Mouse (Mus musculus) right cerebral cortex, postnatal 36 days (tissue): ENCODE measurements around the gene Hspb11.

ENCODE experiments used
- DNase-seq, 2 experiments: peaks; one replicate each; pipeline ENCODE4 v3.0.0; 2022; ENCODE audit warnings: low spot score in 2 of 2, mixed read lengths in 1 of 2

The Hspb11 gene

DNA sequence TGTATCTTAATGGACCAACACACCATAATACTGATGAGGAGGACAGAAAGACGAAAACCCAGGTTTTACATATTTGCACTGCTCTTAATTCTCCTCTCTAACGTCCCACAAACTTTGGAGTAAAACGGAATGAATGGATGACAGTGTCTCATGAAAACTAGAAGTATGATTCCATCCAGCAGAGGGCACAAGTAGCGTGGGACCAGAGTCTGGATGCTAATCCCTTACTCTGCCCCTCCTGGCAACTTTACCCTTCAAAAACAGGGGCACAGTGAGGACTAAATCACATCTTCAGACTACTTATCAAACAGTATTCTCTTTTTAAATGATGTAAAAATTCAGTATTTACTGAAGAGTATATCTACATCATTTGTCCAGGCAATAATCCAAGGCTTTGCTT, 2.9 kb upstream of the Hspb11 start:
- DNase-seq, result no peak

DNA sequence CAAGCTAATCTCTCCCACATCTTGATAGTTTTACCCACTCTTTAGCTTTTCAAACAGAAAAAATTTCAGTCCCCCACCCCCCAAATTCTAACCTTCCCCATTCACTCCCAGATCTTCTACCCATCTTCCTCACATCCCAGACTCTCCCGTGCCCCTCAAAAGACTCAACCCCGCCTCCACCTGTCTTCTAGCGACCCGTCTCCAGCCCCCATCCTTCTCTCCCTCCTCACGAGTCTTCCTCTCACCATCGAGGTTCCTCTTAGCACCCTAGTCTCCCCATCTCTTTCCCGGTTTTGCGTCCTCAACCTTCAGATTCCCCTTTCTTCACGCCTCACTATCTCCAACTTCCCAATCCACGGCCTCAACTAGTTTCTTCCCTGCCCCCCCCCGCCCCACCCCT, 871 bp upstream of the Hspb11 start:
- no peak for DNase-seq

DNA sequence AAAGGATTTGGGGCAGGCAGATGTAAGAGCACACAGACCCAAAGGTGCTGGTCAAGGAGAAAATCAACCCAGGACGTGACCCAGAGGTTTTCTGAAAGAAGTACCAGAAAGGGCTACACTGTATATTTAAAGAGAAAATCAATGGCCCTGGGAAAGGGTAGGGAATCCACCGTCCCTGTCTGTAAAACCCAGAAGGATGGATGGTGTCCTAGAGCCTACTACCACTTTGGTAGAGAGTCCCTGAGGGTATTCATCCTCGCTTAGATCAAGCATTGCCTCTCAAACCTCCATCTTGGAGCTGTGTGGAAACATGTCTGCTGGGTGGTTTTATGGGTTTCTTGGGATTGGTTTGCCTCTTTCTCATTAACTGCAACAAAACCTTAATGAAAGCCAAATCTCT, 1.0 kb downstream of the Hspb11 start:
- DNase-seq, result no peak

DNA sequence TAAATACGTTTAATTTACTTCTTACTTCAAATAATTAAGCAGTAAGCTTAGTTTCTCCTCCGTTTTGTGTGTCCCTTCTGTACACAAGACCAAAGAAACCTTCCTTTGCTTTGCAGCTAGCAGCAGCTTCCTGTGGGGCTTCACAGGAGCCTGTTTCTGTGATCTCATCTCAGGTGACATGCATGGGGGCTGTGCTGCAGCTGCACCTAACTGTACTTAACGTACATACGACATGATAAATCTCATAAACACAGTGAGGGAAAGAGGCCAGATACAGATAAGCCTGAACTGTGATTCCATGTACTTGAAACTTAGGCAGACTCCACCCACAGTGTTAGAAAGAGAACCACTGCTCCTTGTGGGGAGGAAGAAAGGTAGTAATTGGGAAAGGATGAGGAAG, 6.6 kb downstream of the Hspb11 start:
- DNase-seq, result no peak

DNA sequence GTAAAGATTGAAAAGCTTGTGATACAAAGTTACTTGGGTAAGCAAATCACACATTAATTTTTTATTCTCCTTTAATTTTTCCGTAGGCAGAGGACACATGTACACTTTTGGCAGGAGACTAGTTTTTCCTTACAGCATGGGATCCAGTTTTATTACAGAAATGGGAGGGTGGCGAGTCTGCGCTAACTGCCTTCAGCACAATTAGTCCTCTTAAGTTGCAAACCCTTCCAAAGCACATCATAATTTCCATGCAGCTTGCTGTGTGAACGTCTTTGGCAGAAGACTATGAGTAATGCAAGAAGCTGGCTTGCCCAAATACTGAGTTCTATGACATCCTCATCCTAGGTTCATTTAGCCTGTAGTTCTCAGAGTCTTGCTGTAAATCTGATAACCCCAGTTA, 20.3 kb downstream of the Hspb11 start:
- DNase-seq, result no peak

DNA sequence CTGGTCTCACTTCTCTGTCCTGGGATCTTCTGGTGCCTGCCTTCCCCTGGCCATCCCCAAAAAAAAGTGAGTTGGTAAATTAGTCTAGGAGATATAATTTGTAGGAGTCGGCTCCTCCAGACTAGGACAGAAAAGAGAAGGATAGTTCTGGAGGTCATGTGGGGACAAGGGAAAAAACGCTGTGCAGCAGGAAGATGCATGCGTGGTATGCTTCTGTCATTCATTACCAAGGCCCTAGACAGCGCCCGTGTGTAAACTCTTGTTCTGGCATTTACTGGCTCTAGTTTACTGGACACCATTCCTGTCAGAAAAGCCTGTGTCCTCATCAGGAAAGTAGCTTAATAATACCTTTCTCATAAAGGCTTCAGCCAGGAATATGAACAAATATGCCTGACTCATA, 21.1 kb downstream of the Hspb11 start:
- DNase-seq, result no peak

DNA sequence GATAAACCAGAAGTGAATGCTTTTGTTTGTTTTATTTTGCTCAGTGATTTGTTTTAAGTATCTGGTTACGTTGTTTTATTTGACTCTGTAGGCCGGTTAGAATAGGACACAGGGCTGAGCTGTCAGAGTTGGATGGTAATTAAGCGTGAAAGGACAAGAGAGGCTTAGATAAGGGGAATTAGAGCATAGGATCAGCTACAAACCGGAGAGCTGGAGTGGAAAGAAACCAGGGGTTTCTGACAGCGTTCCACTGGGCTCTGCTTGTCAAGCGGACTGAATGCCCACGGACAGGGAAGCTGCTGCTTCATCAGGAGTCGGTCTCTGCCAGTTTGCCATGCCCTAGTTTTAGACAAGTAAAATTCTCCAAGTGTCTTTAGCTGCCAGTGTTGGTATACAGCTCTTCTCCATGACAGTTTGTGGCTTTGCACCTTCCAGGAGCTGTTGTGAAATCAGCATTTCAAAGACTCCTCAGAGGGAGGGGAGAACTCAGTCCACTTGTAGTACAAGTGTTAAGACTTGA, 24.9 kb downstream of the Hspb11 start:
- DNase-seq, result no peak

DNA sequence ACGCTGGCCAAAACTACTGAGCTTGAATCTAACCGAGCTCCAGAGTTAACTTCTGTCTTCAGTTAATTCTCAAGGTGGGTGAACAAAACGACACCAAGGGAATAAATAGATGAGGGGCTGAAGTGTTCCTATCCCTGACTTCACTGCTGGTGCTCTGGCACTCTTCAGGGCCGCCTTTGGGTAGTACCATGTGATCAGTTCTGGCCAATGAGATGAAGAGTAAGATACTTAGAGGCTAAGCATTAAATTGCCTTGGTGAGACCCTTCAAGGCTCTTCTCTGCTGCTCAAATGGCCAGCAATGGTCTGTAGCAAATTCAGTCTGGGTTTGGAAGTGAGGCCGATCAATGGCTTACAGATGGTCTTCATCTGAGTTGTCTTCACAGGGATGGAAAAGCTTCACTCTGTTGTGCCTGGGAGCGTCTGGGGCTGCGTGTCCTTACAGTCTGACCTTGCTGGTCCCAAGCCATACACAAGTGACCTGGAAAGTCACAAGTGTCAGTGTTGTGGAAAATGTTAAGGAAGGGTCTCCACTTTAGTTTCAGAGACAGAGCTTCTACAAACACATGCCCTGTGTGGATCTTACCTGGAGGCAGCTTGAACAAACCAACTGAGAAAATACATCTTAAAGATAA, 27.6 kb downstream of the Hspb11 start:
- DNase-seq, result no peak

DNA sequence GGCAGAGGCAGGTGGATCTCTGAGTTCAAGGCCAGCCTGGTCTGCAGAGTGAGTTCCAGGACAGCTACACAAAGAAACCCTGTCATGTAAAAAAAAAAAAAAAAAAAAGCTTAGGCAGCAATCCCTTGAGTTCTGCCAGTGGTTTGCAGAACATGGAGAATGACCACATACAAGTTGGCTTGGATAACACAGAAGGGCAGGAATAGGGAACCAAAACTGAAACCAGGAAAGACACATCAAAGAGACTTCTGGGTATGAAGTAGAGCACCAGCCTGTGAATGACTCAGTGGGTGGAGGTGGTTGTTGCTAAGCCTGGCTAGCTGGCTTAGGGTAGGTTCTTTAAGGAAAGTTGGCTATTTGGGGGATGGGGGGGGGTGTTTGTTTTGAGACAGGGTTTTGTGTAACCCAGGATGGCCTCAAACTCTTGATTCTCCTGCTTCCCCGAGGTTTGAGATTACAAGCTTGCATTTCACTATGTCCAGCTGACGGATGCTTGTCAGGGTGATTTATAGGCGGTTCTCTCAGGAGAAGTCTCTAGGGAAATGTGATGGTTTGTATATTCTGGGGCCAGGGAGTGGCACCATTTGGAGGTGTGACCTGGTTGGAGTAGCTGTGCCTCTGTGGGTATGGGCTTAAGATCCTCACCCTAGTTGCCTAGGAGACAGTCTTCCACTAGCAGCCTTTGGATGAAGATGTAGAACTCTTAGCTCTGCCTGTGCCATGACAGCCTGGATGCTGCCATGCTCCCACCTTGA, 32.2 kb downstream of the Hspb11 start:
- no peak for DNase-seq

DNA sequence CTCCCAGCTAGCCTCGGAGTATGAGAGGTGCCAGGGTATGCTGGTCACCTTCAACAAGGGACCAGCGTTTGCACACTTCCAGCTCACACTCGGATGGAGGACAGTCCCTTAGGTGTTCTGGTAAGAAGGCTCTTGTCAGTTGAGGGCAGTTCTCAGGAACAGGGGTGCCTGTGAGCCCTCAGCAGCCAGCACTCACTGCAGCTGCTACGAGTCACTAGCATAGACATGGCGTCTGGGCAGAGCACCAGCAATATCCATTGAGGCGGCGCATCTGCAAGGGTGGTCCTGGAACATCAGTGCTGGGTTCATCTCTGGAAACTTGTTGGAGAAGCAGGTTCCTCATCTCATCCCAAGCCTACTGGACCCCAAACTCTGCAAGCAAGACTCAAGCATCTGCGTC, 33.0 kb downstream of the Hspb11 start:
- no peak for DNase-seq

DNA sequence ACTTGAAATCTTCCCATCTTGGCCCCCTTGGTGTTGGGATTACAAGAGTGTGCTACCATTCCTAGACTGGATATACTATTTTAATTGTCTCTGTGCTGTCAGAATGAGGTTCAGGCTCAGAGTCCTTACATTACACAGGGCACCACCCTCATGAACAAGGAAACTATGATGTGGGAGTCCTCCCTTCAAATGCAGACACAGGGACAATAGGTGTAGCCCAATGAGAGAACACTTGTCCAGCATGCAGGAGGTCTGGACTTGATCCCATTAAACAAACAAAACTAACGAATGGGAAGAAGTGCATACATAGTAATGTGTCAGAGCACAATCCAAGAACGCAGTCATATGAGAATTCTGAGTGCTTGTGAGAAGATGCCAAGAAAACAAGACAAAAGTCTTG, 34.1 kb downstream of the Hspb11 start:
- DNase-seq, result no peak

DNA sequence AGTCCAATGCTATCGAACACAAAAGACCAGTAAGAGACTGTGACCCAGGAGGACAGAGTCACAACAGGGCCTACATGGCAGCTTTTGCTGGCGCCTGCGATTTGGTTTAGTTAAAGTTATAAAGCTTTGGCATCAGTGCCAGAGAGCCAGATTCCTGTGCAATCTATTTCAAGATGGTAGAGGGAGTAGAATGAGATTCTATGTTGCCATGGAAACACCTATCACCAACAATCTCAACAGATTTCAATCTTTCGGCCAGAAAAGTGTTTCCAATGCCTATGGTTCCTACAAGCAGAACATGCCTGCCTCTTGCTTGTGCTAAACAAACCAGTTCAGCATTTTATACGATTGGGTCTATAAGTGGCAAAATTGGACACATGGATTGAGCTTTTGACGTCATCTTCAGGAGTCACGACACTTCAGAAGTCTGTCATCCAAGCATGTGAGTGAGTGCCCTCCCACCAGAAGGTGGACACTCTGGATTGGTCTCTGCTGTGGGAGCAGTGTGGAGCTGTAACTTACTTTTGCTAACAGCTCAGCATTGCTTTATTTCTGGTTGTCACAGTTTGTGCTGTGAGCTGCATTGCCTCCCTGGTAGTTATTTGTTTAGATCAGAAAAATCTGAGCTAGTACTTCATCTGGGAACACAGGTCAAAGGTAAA, 38.3 kb downstream of the Hspb11 start:
- DNase-seq, result no peak

DNA sequence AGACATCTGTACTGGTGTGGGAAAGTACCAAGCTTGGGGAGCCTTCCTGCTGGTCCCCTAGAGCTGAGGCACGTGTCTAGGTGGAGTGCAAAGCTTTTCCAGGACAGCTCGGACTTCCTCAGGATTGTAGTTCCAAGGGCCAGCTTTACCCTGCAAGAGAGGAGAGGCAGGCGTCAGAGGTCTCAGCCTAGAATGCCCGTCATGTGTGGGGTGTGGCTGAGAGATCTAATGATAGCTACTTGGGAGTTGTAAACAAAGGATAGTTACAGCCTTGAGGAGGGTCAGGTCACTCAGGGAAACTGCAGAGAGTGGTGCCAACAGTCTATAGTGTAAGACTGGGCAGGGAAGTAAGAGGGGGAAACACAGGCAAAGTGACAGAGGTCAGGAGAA, 38.9 kb downstream of the Hspb11 start:
- no peak for DNase-seq

DNA sequence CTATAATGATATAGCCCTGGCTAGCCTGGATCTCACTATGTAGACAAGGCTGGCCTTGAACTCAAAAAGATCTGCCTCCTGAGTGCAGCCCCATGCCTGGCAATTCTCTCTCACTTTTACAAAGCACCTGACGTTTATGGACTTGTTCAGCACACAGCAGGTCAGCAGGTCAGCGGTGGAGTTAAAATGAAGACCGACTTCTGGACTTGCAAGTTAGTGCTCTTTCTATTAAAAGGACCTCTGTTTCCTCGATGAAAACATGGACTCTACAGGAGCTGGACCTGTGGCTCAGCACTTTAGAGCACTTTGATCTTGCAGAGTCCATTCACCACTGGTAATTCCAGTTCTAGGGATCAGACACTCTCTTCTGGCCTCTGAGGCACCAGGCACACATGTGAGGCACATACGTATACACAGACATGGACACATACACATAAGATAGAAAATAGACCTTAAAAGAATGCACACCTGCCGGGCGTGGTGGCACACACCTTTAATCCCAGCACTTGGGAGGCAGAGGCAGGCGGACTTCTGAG, 44.7 kb downstream of the Hspb11 start:
- DNase-seq, result no peak

DNA sequence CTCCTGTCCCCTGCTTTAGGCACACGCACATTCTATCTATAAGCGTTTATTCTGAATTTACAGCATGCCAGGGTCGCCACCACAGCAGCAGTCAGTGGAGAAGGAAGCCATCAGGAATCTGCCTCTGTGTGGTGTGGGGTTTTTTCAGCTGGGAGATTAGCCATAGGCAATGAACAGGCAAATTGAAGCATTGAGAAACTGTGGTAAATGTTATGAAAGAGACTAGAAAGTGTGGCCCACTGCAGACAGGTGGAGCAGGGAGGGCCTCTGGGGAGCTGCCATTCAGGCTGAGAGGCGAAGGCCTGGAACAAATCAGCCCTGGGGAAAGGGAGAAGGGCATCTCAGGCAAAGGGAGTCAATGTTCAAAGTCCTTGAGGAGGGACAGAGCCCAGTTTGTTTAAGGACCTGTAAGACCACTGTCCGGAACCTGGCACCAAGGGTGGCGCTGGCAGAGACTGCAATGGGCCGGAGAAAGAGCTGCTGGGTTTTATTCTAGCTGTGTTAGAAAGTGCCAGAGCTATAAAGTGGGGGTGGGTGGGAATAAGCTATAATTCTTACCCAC, 46.5 kb downstream of the Hspb11 start:
- DNase-seq, result no peak

DNA sequence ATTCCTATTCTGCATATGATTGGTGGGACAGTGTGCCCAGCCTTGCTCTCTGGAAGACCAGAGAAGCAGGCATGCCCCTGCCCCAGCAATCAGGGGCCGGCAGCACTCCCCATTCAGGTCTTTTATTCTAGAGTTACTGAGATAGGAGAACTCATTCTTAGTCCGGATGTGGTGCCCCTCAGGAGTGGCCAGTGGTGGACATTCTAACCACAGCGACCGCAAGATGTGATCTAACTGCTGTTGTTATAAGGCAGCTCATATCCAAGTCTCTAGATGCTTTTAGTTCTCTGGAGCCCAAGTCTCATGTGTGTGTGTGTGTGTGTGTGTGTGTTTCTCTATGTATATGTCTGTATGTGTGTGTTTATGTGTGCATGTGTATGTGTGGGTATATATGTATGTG, 47.0 kb downstream of the Hspb11 start:
- DNase-seq, result no peak

DNA sequence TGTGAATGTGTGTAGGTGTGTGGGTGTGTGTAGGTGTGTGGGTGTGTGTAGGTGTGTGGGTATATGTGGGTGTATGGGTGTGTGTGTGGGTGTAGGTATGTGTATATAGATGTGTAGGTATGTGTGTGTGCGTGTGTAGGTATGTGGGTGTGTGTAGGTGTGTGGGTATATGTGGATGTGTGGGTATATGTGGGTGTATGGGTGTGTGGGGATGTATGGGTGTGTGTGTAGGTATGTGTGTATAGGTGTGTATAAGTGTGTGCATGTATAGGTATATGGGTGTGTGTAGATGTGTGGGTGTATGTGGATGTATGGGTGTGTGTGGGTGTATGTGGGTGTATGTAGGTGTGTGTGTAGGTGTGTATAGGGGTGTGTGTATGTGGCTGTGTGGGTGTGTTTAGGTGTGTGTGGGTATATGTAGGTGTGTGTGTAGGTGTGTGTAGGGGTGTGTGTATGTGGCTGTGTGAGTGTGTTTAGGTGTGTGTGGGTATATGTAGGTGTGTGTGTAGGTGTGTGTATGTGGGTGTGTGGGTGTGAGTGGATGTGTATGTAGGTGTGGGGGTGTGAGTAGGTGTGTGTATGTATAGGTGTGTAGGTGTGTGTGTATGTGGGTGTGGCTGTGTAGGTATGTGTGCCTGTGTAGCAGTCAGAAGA, 47.6 kb downstream of the Hspb11 start:
- DNase-seq, result no peak

DNA sequence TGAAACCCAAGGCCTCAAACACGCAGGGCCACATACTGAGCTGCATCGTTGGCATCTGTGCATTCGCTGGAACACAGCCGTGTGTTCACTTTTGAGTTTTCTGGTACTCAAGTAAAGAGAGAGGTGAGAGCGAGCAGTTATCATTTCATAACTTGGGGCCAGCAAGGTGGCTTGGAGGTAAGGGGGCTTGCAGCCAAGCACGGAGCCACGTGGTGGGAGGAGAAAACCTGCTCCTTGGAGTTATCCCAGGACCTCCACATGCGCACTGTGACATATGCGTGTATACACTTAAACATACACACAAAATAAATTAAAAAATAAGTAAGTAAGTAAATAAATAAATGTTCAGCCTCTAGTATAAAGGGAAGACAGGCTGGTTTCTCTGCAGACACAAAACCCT, 48.8 kb downstream of the Hspb11 start:
- DNase-seq, result no peak

DNA sequence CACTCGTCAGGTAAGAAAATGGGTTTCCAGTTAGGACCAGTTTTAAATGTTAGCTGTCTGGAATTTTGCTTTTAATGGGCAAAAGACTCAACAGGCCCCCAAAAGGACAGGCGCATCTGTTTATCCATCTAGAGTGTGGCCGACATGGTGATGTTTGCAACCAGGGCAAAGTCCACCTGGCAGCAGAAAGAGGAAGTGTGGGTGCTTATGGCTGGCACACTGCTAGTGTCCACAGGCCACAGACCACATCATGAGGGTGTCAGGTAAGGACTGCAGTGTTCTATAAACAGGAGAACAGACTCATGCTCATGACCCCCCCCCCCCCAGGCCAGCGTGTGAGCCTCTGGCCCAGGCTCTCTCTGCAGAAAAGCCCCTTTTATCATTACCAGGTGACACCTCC, 49.4 kb downstream of the Hspb11 start:
- no peak for DNase-seq

DNA sequence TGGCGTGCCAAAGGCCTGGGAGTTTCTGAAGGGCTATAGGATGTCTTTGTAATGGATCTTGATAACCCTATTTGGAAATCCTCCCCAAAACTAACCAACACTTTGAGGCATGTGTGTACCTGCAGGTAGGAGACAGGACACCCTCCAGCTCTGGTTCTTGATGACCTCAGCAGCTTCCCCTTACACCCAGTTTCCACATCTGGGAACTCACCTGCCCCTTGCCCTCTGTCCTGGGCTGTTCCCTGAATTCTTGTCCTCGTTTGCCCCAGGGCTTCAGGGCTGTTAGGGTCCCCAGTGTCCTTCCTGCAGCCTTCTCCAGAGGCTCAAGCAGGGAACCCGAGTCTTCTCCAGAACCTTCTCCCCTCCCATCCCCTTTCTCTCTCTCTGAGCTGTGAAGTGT, 50.1 kb downstream of the Hspb11 start:
- DNase-seq, result no peak

DNA sequence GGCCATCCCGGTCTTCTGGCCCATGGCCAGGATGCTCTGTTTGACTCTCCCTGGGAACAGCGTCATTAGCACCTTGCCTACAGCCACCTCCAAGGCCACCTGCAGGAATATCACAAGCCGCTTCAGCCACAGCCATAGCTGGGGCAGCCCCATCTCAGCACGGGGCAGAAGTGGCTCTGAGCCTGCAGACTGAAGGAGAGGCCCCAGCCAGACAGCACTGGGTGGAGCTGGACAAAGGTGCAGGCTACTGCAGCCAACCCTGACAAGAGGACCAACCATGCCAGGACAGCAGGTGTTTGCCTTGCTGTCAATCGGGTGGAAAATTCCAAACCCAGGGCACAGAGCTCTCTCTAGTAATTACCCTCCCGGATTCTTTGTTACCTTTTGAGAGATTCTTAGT, 53.6 kb downstream of the Hspb11 start, which contains the start of gene Dio1:
Gene Dio1 (minus strand): TSS at position 204 of the 400 bp plus-strand sequence.
- no peak for DNase-seq
